Mouse (Mus musculus) urinary bladder, postnatal 36 days (tissue): ENCODE data around the gene Pgpep1l.
A peak's percentile ranks its signal among the peaks of the same experiment; 100 is the strongest.

Source experiments
- DNase-seq, 2 experiments: peaks; one replicate each; pipeline ENCODE4 v3.0.0; 2022; ENCODE audit warnings: low spot score in 2 of 2, mixed read lengths in 1 of 2

Gene Pgpep1l

GRCm38 (mm10) chr7:68262612-68263200 lies 1.3 kb downstream of the Pgpep1l start:
- no peak for DNase-seq

GRCm38 (mm10) chr7:68259523-68260081 lies 4.4 kb downstream of the Pgpep1l start:
- no peak for DNase-seq

- no peak for DNase-seq
Measured at GRCm38 (mm10) chr7:68258326-68259150, 5.5 kb downstream of the Pgpep1l start.

GRCm38 (mm10) chr7:68257767-68258166 lies 6.3 kb downstream of the Pgpep1l start:
- DNase-seq, result no peak

- no peak for DNase-seq
Measured at GRCm38 (mm10) chr7:68250902-68251301, 13.1 kb downstream of the Pgpep1l start.

- no peak for DNase-seq
Measured at GRCm38 (mm10) chr7:68250411-68250810, 13.6 kb downstream of the Pgpep1l start.

GRCm38 (mm10) chr7:68246249-68246648 lies 17.8 kb downstream of the Pgpep1l start:
- DNase-seq, result no peak

GRCm38 (mm10) chr7:68245681-68246080 lies 18.4 kb downstream of the Pgpep1l start:
- DNase-seq, result no peak

GRCm38 (mm10) chr7:68241205-68241604 lies 22.8 kb downstream of the Pgpep1l start:
- no peak for DNase-seq

GRCm38 (mm10) chr7:68239220-68239827 lies 24.7 kb downstream of the Pgpep1l start:
- DNase-seq, result no peak

GRCm38 (mm10) chr7:68236817-68237216 lies 27.2 kb downstream of the Pgpep1l start:
- no peak for DNase-seq

GRCm38 (mm10) chr7:68233619-68234223 lies 30.3 kb downstream of the Pgpep1l start:
- DNase-seq, result no peak

GRCm38 (mm10) chr7:68232521-68232920 lies 31.5 kb downstream of the Pgpep1l start:
- DNase-seq, result no peak

- no peak for DNase-seq
Measured at GRCm38 (mm10) chr7:68230831-68231230, 33.2 kb downstream of the Pgpep1l start.

GRCm38 (mm10) chr7:68228491-68228890 lies 35.5 kb downstream of the Pgpep1l start:
- DNase-seq, result no peak

- DNase-seq, result no peak
Measured at GRCm38 (mm10) chr7:68227621-68228020, 36.4 kb downstream of the Pgpep1l start.

- no peak for DNase-seq
Measured at GRCm38 (mm10) chr7:68227021-68227420, 37.0 kb downstream of the Pgpep1l start.

GRCm38 (mm10) chr7:68225427-68226054 lies 38.5 kb downstream of the Pgpep1l start:
- no peak for DNase-seq

GRCm38 (mm10) chr7:68224006-68224405 lies 40.0 kb downstream of the Pgpep1l start:
- no peak for DNase-seq

- DNase-seq, result peak in 1 of 2 experiments; percentile 38
Measured at GRCm38 (mm10) chr7:68223356-68223808, 40.7 kb downstream of the Pgpep1l start.

GRCm38 (mm10) chr7:68221677-68222230 lies 42.3 kb downstream of the Pgpep1l start:
- no peak for DNase-seq
